Mouse (Mus musculus) brain, embryonic 14.5 days (tissue): Measurements from ENCODE around the gene Rps6kl1. TPM values are rescaled to one million over a fixed set of nuclear protein-coding genes. Genes with fewer than 3 reads are reported as not detected.

ENCODE experiments used
- DNase-seq: peaks from one replicate; pipeline ENCODE4 v3.0.0-alpha.2; 2011; ENCODE audit warnings: low read depth
- CTCF ChIP-seq: fragments of 200-500 bp; IDR thresholded peaks from 2 replicates; pipeline ENCODE4 v1.5.1; 2012; ENCODE audit warnings: inconsistent platforms, mild to moderate bottlenecking, moderate library complexity, borderline replicate concordance; ENCODE audit not compliant: insufficient read depth, insufficient read length; ENCODE audit errors: extremely low read depth
- POLR2A ChIP-seq: fragments of 200-500 bp; IDR thresholded peaks from 2 replicates; pipeline ENCODE4 v1.6.1; 2012; ENCODE audit warnings: mild to moderate bottlenecking, inconsistent platforms, borderline replicate concordance; ENCODE audit not compliant: poor library complexity, insufficient read depth, insufficient read length, severe bottlenecking; ENCODE audit errors: extremely low read depth
- polyA plus RNA-seq: library from polyadenylated mRNA; depleted of rRNA; stranded (reverse); fragments of >200 nt; gene quantifications from 2 replicates; pipeline ENCODE4 v1.2.3, GENCODE M21; 2012

Rps6kl1 gene
- polyA plus RNA-seq, 1 experiment = 28.2 TPM

GRCm38 (mm10) chr12:85175087-85175675, 24.1 kb upstream of the Rps6kl1 start:
- TF ChIP-seq POLR2A = no peak
- TF ChIP-seq CTCF = no peak
- peak; percentile 32 for DNase-seq

GRCm38 (mm10) chr12:85174016-85174415, 23.0 kb upstream of the Rps6kl1 start:
- TF ChIP-seq CTCF = no peak
- DNase-seq = peak; percentile 62

- no peak for DNase-seq
- no peak for TF ChIP-seq CTCF
- TF ChIP-seq POLR2A = no peak
These were observed 19.9 kb upstream of the Rps6kl1 start for GRCm38 (mm10) chr12:85170948-85171307.

- no peak for TF ChIP-seq POLR2A
- TF ChIP-seq CTCF = no peak
- no peak for DNase-seq
These were observed 19.4 kb upstream of the Rps6kl1 start for GRCm38 (mm10) chr12:85170284-85170947.

GRCm38 (mm10) chr12:85169877-85170276, 18.8 kb upstream of the Rps6kl1 start:
- peak; percentile 24 for DNase-seq
- TF ChIP-seq POLR2A (no peak), CTCF (no peak)

GRCm38 (mm10) chr12:85169117-85169858, 18.2 kb upstream of the Rps6kl1 start:
- peak; percentile 96 for TF ChIP-seq CTCF
- TF ChIP-seq POLR2A = no peak
- DNase-seq = peak; percentile 87

- TF ChIP-seq POLR2A = no peak
- no peak for TF ChIP-seq CTCF
- DNase-seq = no peak
These were observed 15.6 kb upstream of the Rps6kl1 start for GRCm38 (mm10) chr12:85166631-85167030.

- DNase-seq = no peak
- TF ChIP-seq CTCF (no peak), POLR2A (no peak)
These were observed 13.9 kb upstream of the Rps6kl1 start for GRCm38 (mm10) chr12:85164996-85165395.

- no peak for DNase-seq
- TF ChIP-seq POLR2A = no peak
These were observed 8.5 kb upstream of the Rps6kl1 start for GRCm38 (mm10) chr12:85159592-85159991.

GRCm38 (mm10) chr12:85158801-85159200, 7.7 kb upstream of the Rps6kl1 start:
- TF ChIP-seq CTCF (no peak), POLR2A (no peak)
- DNase-seq = no peak

GRCm38 (mm10) chr12:85157797-85158460, 6.9 kb upstream of the Rps6kl1 start:
- no peak for TF ChIP-seq POLR2A
- no peak for TF ChIP-seq CTCF

GRCm38 (mm10) chr12:85156324-85156723, 5.3 kb upstream of the Rps6kl1 start:
- DNase-seq = no peak
- no peak for TF ChIP-seq POLR2A
- TF ChIP-seq CTCF = no peak

More at GRCm38 (mm10) chr12:85157797-85158460, 6.9 kb upstream of the Rps6kl1 start:
- DNase-seq = no peak

GRCm38 (mm10) chr12:85153011-85153410, 1.9 kb upstream of the Rps6kl1 start:
- TF ChIP-seq CTCF (no peak), POLR2A (no peak)
- no peak for DNase-seq
